Mouse (Mus musculus): ENCODE measurements at regions not wholly inside any gene's neighbourhood (a gene's known extent, or its start where the extent isn't known, plus 50 kb on each side); places are given as distances from the start of the nearest gene placed in this dataset.
A peak's percentile ranks its signal among the peaks of the same experiment; 100 is the strongest.

DNA sequence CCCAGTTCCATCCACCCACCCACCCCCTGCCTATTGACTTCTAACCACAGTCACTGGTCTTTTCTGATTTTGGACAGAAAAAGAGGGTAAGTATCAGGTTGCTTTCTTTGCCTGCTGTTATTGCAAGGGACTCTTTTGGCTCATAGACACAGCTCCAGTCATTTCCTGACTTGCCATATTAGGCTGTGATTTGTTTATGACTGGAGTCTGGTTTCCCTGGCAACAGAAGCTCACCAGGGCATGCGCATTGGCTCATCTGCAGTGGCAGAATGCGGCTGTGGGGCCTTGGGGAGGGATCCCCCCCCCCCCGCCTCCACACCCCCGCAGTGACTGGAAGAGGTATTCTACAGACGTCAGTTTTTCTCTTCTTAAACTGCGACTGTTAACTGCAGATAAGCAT, 65.9 kb downstream of the Cdr1 start:
- no peaks in the 10 kb centered on the region for H3K36me3 ChIP-seq
- peak; percentile 52; the same call in 1 of the 2 replicates for ATAC-seq (ENCODE audit: borderline replicate concordance, extremely low read depth, low FRiP score, low TSS enrichment)
- no peak overlapping the region for H3K27ac ChIP-seq
- H3K4me2 ChIP-seq: 0 out of 2 replicates have a peak overlapping the region, but pooled peaks have one; percentile 10
- H3K4me1 ChIP-seq: no peaks in the 10 kb centered on the region
- H3K9me3 ChIP-seq: no peaks in the 10 kb centered on the region
- WGBS: 17% methylated on average over 6 of the region's 6 CpGs
- no peak overlapping the region for H3K4me3 ChIP-seq
- no peaks in the 10 kb centered on the region for H3K27me3 ChIP-seq
- H3K9ac ChIP-seq: no peak overlapping the region

DNA sequence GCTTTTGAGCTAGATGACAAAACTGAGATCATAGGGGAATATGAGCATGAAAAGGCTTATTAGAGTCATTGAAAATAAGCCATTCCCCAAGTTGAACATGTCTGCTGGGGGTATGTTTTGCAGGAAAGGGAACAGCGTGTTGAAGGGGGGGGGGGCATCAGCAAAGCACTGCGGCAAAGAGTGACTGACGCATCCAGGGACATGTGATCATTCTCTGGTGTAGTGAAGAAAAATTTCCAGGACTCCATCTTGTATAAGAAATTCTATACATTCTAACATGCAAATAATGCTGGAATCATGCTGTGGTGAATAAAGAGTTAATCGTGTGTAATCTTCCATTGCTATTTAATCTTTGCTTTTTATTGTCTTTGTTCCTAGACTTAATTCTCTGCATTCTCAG, 68.0 kb downstream of the Cdr1 start:
- no peaks in the 10 kb centered on the region for H3K27me3 ChIP-seq
- H3K4me2 ChIP-seq: no peak overlapping the region
- no peak overlapping the region for H3K9ac ChIP-seq
- H3K9me3 ChIP-seq: no peaks in the 10 kb centered on the region
- 87% methylated on average over 4 of the region's 4 CpGs for WGBS
- H3K4me3 ChIP-seq: no peak overlapping the region
- H3K27ac ChIP-seq: no peak overlapping the region
- no peak for ATAC-seq (ENCODE audit: borderline replicate concordance, extremely low read depth, low FRiP score, low TSS enrichment)
- H3K36me3 ChIP-seq: no peaks in the 10 kb centered on the region
- no peaks in the 10 kb centered on the region for H3K4me1 ChIP-seq

DNA sequence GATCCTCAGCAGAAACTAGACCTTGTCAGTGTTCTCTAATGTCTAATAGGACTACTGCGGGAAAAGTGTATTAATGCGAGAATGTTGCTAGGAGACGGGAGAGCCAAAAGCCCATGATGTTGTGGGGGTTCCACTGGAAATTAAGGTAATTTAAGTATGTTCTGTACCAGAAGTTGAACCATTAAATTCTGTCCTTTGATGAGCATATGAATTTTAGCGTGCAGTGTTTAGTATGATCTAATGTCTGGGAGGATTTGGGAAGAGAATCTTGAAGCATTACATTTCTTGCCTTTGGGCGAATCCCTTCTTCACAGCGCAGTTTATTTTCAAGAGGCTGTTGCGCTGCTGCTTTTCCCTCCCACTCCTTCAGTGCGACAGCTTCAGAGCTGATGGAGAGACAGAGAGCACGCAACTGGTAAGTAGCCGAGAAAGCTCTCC, 69.3 kb downstream of the Cdr1 start:
- H3K4me2 ChIP-seq: no peak overlapping the region
- H3K4me1 ChIP-seq: no peaks in the 10 kb centered on the region
- H3K4me3 ChIP-seq: no peak overlapping the region
- no peaks in the 10 kb centered on the region for H3K36me3 ChIP-seq
- no peak overlapping the region for H3K27ac ChIP-seq
- 29% methylated on average over 10 of the region's 10 CpGs for WGBS
- no peaks in the 10 kb centered on the region for H3K9me3 ChIP-seq
- ATAC-seq (ENCODE audit: borderline replicate concordance, extremely low read depth, low FRiP score, low TSS enrichment): no peak
- H3K27me3 ChIP-seq: no peaks in the 10 kb centered on the region
- H3K9ac ChIP-seq: no peak overlapping the region
